Mouse (Mus musculus): Measurements from ENCODE around the gene Tpt1.

DNA sequence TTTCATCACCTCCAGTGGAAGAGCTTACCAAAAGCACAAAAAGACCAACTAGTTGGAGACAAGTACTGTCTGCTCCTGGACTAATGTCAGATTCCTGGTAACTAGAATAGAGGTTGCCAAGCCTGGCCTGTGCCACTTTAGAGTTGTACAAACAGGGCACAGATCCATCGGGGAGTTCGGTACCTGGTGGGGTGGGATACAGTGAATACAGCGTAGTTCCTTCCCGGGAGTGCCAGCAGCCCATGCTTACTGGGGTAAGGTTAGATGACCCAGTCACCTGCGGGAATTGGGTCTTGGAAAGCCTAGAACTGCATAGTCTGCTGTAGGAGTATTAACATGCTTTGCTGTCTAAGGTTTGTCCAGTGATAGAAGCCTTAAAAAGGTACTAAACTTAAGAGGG, 3.6 kb downstream of the Tpt1 start:
- TF ChIP-seq CTCF (IDR thresholded peaks at IDR 0.05; ENCODE audit: control insufficient read depth, insufficient read depth, insufficient read length): no peak
- TF ChIP-seq MAX (IDR thresholded peaks at IDR 0.05): no peak

Data from C2C12 (cell line).